Mouse (Mus musculus) CH12.LX (cell line): ENCODE results near the gene Wdr86. TPM values are rescaled to one million over a fixed set of nuclear protein-coding genes. Genes with fewer than 3 reads are reported as not detected.

ENCODE experiments used
- DNase-seq: peaks from one replicate; pipeline ENCODE4 v3.0.0-alpha.2; 2013; ENCODE audit errors: extremely low read depth
- H3K27ac ChIP-seq: 2 replicates; pipeline ENCODE4 v1.5.1; 2012; ENCODE audit warnings: low read depth, mild to moderate bottlenecking, control low read depth, moderate library complexity; ENCODE audit not compliant: insufficient read depth
- H3K27me3 ChIP-seq: replicated peaks from 2 replicates; pipeline ENCODE3; 2012; ENCODE audit warnings: inconsistent platforms
- H3K36me3 ChIP-seq, 2 experiments: replicated peaks in 1 of 2; 2 replicates each; pipeline versions ENCODE3 to v1.6.1; 2012; ENCODE audit warnings: inconsistent platforms in 1 of 2, low read length in 1 of 2, mild to moderate bottlenecking in 1 of 2, mixed read lengths in 1 of 2, moderate library complexity in 1 of 2; ENCODE audit not compliant: control insufficient read depth in 1 of 2, insufficient read depth in 1 of 2
- H3K4me1 ChIP-seq, 2 experiments: 2 replicates each; pipeline ENCODE4 v1.6.1; 2012; ENCODE audit warnings: inconsistent platforms in 1 of 2, moderate library complexity in 1 of 2; ENCODE audit not compliant: insufficient read depth in 2 of 2, control insufficient read depth in 1 of 2
- H3K4me2 ChIP-seq: 2 replicates; pipeline ENCODE4 v1.6.1; 2012; ENCODE audit warnings: low read depth, mild to moderate bottlenecking, control low read depth; ENCODE audit not compliant: poor library complexity, insufficient read depth, severe bottlenecking
- H3K4me3 ChIP-seq, 3 experiments: fragments of 150-350 bp in 1 of 3; sonication (generic) in 1 of 3; replicated peaks in 1 of 3; 2 replicates each; pipeline versions ENCODE3 to v1.5.1; 2011 to 2012; ENCODE audit warnings: low read depth in 2 of 3, low read length in 2 of 3, mild to moderate bottlenecking in 2 of 3, moderate library complexity in 2 of 3, control low read depth in 1 of 3, improper control_type of control experiment in 1 of 3, inconsistent platforms in 1 of 3, mixed read lengths in 1 of 3; ENCODE audit not compliant: poor library complexity in 1 of 3
- H3K79me2 ChIP-seq: replicated peaks from 2 replicates; pipeline ENCODE4 v1.6.1; 2012; ENCODE audit warnings: mild to moderate bottlenecking, moderate library complexity; ENCODE audit not compliant: control insufficient read depth, poor library complexity, insufficient read depth, severe bottlenecking; ENCODE audit errors: extremely low read depth
- H3K9ac ChIP-seq: 2 replicates; pipeline ENCODE4 v1.6.1; 2012; ENCODE audit warnings: low read depth, mild to moderate bottlenecking, control low read depth, moderate library complexity; ENCODE audit not compliant: insufficient read depth
- H3K9me3 ChIP-seq: replicated peaks from 2 replicates; pipeline ENCODE3; 2012; ENCODE audit warnings: low read length, inconsistent platforms, mixed read lengths
- CTCF ChIP-seq, 2 experiments: IDR thresholded peaks in 1 of 2; conservative IDR thresholded peaks in 1 of 2; 2 replicates each; pipeline ENCODE4 v1.5.1; 2011 to 2012; ENCODE audit warnings: low read depth in 2 of 2, low read length in 2 of 2, improper control_type of control experiment in 1 of 2, inconsistent platforms in 1 of 2, mild to moderate bottlenecking in 1 of 2, moderate library complexity in 1 of 2
- GABPA ChIP-seq: IDR thresholded peaks from 2 replicates; pipeline ENCODE4 v1.6.1; 2012; ENCODE audit warnings: low read depth, low read length, improper control_type of control experiment, inconsistent platforms; ENCODE audit not compliant: insufficient replicate concordance
- JUN ChIP-seq: IDR thresholded peaks from 2 replicates; pipeline ENCODE4 v1.6.1; 2011; ENCODE audit warnings: low read depth, mild to moderate bottlenecking, low read length, improper control_type of control experiment, moderate library complexity; ENCODE audit not compliant: insufficient read depth
- JUND ChIP-seq: conservative IDR thresholded peaks from 2 replicates; pipeline ENCODE4 v1.6.1; 2011; ENCODE audit warnings: low read depth, low read length, improper control_type of control experiment
- KAT2A ChIP-seq: IDR thresholded peaks from 2 replicates; pipeline ENCODE4 v1.6.1; 2012; ENCODE audit warnings: low read length, improper control_type of control experiment, inconsistent platforms; ENCODE audit not compliant: insufficient replicate concordance
- MAFK ChIP-seq: IDR thresholded peaks from 2 replicates; pipeline ENCODE4 v1.6.1; 2011; ENCODE audit warnings: low read length, improper control_type of control experiment; ENCODE audit not compliant: insufficient replicate concordance
- MEF2A ChIP-seq: IDR thresholded peaks from 2 replicates; pipeline ENCODE4 v1.6.1; 2014; ENCODE audit warnings: low read depth, mild to moderate bottlenecking, inconsistent platforms, low read length, improper control_type of control experiment, borderline replicate concordance
- MXI1 ChIP-seq: IDR thresholded peaks from 2 replicates; pipeline ENCODE4 v1.6.1; 2011; ENCODE audit warnings: mild to moderate bottlenecking, low read depth, low read length, improper control_type of control experiment
- MYC ChIP-seq: IDR thresholded peaks from 2 replicates; pipeline ENCODE4 v1.6.1; 2011; ENCODE audit warnings: low read depth, mild to moderate bottlenecking, improper control_type of control experiment, low read length
- NRF1 ChIP-seq: IDR thresholded peaks from 2 replicates; pipeline ENCODE4 v1.6.1; 2014; ENCODE audit warnings: low read depth, mild to moderate bottlenecking, inconsistent platforms, low read length, improper control_type of control experiment, moderate library complexity
- POLR2A ChIP-seq: IDR thresholded peaks from 2 replicates; pipeline ENCODE4 v1.6.1; 2011; ENCODE audit warnings: low read depth, mild to moderate bottlenecking, improper control_type of control experiment, low read length
- POLR2AphosphoS2 ChIP-seq: IDR thresholded peaks from 2 replicates; pipeline ENCODE4 v1.6.1; 2011; ENCODE audit warnings: low read depth, low read length, improper control_type of control experiment
- USF1 ChIP-seq: IDR thresholded peaks from 2 replicates; pipeline ENCODE4 v1.6.1; 2014; ENCODE audit warnings: low read depth, mild to moderate bottlenecking, inconsistent platforms, low read length, improper control_type of control experiment
- USF2 ChIP-seq: conservative IDR thresholded peaks from 2 replicates; pipeline ENCODE4 v1.6.1; 2011; ENCODE audit warnings: low read depth, low read length, improper control_type of control experiment
- ZNF384 ChIP-seq: IDR thresholded peaks from 2 replicates; pipeline ENCODE4 v1.6.1; 2012; ENCODE audit warnings: low read depth, low read length, improper control_type of control experiment, inconsistent platforms
- dilution Hi-C: fragments of 300-500 bp; cut with MboI; formaldehyde crosslinking; loops from 2 replicates; pipeline ENCODE4 v1.14.3; 2020; ENCODE audit warnings: low sequenced_read_pairs; ENCODE audit not compliant: extremely low pct_unique_long_range_greater_than_20kb, extremely low pct_ligation_motif_present
- in situ Hi-C: fragments of 300-500 bp; cut with MboI; formaldehyde crosslinking; loops from 3 replicates; pipeline ENCODE4 v1.14.3; 2019; ENCODE audit warnings: low sequenced_read_pairs, low pct_ligation_motif_present, low pct_unique_long_range_greater_than_20kb, mixed read lengths
- polyA plus RNA-seq: library from polyadenylated mRNA; unstranded; fragments of >175 nt; gene quantifications from 2 replicates; pipeline ENCODE4 v1.2.1, GENCODE M21; 2012; ENCODE audit warnings: low read depth; ENCODE audit not compliant: insufficient read length
- total RNA-seq, 2 experiments: library from RNA; depleted of rRNA; stranded (reverse); fragments of 300-350 nt in 1 of 2; fragments of >200 nt in 1 of 2; gene quantifications; 2 replicates each; pipeline ENCODE4 v1.2.3; 2012 to 2014

The Wdr86 gene
- total and polyA plus RNA-seq, 3 experiments, result 0.08 to 0.16 TPM; not detected in 1

DNA sequence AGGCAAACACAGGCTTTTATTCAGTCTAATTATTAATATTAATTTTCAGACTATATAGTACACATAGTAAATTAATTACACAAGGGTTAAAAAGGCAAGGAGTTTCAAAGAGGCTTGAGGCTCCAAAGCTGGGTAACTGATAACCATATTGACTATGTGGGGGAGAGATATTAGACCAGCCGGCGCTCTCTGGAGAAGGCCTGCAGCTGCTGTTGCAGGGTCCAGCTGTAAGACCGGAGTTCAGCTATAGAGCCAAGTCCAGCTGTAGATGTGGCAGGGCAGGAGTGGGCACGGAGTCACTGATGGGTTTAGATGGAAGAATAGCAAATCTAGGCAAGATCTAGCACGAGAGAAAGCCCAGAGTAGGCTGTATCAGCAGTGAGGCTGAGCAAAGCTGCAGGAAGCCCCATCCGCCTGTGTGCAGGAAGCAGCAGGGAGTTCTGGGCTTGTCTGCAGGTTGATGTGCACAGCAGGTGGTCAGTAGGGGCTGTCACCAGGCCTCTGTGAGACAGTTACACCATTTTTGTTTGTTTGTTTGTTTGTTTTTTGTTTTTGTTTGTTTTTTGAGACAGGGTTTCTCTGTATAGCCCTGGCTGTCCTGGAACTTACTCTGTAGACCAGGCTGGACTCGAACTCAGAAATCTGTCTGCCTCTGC is 3.4 kb upstream of the Wdr86 start:
- Histone ChIP-seq H3K4me3 (no peak overlapping the region), H3K36me3 (no peaks in the 10 kb centered on the region), H3K9me3 (no peaks in the 10 kb centered on the region), H3K4me1 (no peaks in the 10 kb centered on the region), H3K9ac (no peak overlapping the region), H3K4me2 (no peak overlapping the region), H3K27me3 (no peaks in the 10 kb centered on the region), H3K79me2 (no peaks in the 10 kb centered on the region), H3K27ac (no peak overlapping the region)
- no peak for DNase-seq
- TF ChIP-seq POLR2A (no peak), GABPA (no peak), POLR2AphosphoS2 (no peak), KAT2A (no peak), USF1 (no peak), JUND (no peak), MXI1 (no peak), MYC (no peak), ZNF384 (no peak), CTCF (conservative IDR thresholded peaks at IDR 0.05 in 1 of 2, IDR thresholded peaks at IDR 0.05 in 1 of 2; ENCODE audit: low read depth in 2 of 2, low read length in 2 of 2) (no peak), MEF2A (no peak), MAFK (no peak)
- in situ Hi-C loops, result no loop called here
- dilution Hi-C loops, result no loop called here

DNA sequence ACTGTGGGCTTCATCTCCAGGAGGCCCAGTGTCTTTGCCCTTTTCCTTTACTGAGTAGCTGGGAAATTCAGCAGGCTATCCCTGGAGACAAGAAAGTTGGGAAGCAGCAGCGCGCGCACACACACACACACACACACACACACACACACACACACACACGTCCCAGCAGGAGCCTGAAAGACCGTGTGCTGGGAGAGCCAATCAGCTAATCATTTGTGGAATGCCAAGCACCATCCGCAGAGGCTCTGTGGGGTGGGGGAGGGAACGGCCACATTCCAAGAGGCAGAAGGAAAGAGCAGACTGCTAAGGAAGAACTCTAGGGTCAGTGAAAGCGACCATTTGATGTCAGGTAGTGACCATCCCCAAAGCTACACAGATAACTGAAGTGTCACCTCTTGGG is 2.6 kb upstream of the Wdr86 start:
- Histone ChIP-seq H3K4me1 (no peaks in the 10 kb centered on the region), H3K27me3 (no peaks in the 10 kb centered on the region), H3K9me3 (no peaks in the 10 kb centered on the region), H3K36me3 (no peaks in the 10 kb centered on the region), H3K4me3 (no peak overlapping the region), H3K4me2 (no peak overlapping the region), H3K27ac (no peak overlapping the region), H3K79me2 (no peaks in the 10 kb centered on the region), H3K9ac (no peak overlapping the region)
- in situ Hi-C loops, result no loop called here
- dilution Hi-C loops, result no loop called here
- no peak for DNase-seq
- TF ChIP-seq USF1 (no peak), JUN (no peak), JUND (no peak), POLR2A (no peak), USF2 (no peak), NRF1 (no peak), MXI1 (no peak), MYC (no peak), GABPA (no peak)
